Mouse (Mus musculus): ENCODE data around the gene Depdc5. TPM values are rescaled to one million over a fixed set of nuclear protein-coding genes. Genes with fewer than 3 reads are reported as not detected.

The Depdc5 gene
- polyA plus RNA-seq, 1 experiment from 2014 or later = 37.5 TPM

DNA sequence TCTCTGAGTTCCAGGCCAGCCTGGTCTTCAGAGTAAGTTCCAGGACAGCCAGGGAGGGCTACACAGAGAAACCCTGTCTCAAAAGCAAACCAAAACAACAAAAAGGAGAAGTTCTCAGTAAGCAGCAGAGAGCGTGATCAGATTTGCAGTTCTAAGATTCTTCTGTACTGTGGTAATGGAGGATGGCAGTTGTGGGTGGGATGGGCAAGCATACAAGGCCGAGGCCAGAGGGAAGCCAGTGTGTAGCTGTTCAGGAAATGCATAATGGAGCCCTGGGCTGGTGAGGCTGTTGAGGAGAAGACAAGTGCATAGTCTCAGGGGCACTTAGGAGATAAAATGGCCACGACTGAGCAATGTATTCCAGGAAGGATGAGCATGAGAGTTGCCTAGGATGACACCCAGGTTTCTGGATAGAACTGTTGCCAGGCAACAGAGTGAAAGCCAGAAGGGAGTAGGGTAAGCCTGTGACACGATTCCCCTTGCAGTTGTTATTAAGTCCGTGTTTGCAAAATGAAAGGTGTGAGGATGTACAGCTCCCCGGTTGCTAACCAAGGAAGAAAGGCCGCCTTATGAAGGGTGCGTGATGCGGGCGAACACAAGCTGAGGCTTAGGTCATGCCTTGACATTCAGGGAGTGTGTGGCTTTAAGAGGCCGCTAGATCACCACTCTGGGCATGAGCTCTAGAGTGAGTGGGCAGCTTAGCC is 142.1 kb downstream of the Depdc5 start:
- H3K27me3 ChIP-seq = no peaks in the 10 kb centered on the region
- WGBS = 65% methylated on average over 11 of the region's 11 CpGs
- no peak overlapping the region for H3K4me3 ChIP-seq (replicated peaks)
- H3K36me3 ChIP-seq = no peaks in the 10 kb centered on the region
- H3K27ac ChIP-seq = peak overlapping the region; percentile 63
- H3K9ac ChIP-seq (replicated peaks) = no peak overlapping the region
- peak; percentile 67 for ATAC-seq
- H3K4me1 ChIP-seq (replicated peaks) = peaks cover 35% of the 10 kb centered on the region
- H3K4me2 ChIP-seq (replicated peaks) = no peak overlapping the region
- H3K9me3 ChIP-seq = no peaks in the 10 kb centered on the region

DNA sequence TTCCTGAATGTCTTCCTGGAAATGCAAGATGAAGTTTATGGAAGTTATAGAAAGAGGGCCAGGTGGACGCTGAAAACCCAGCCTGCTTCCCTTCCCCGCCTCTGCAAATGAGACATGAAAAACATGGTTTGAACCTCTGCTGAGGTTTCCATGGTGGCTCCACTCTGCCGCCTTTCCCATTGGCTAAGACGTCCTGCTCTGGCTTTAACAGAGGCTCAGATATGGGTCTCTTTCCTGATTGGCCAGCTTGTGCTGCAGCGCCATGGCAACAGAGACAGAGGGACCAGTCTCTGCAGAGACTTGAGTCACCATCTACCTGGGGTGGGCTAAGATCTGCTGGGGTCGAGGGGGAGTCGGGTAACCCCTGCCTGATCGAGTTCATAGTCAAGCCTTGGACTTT is 143.2 kb downstream of the Depdc5 start:
- no peaks in the 10 kb centered on the region for H3K27me3 ChIP-seq
- H3K9me3 ChIP-seq = no peaks in the 10 kb centered on the region
- no peak overlapping the region for H3K9ac ChIP-seq (replicated peaks)
- 25% methylated on average over 8 of the region's 8 CpGs for WGBS
- 0 out of 2 replicates have a peak overlapping the region, but pooled peaks have one; percentile 1 for H3K4me2 ChIP-seq (replicated peaks)
- H3K27ac ChIP-seq = peak overlapping the region; percentile 63
- peak; percentile 57 for ATAC-seq
- peaks cover 46% of the 10 kb centered on the region for H3K4me1 ChIP-seq (replicated peaks)
- H3K4me3 ChIP-seq (replicated peaks) = no peak overlapping the region
- no peaks in the 10 kb centered on the region for H3K36me3 ChIP-seq

GRCm38 (mm10) chr5:33007371-33007770 is 143.9 kb downstream of the Depdc5 start:
- no peaks in the 10 kb centered on the region for H3K27me3 ChIP-seq
- H3K4me2 ChIP-seq (replicated peaks) = no peak overlapping the region
- H3K27ac ChIP-seq = no peak overlapping the region
- no peak overlapping the region for H3K9ac ChIP-seq (replicated peaks)
- peaks cover 50% of the 10 kb centered on the region for H3K4me1 ChIP-seq (replicated peaks)
- no peaks in the 10 kb centered on the region for H3K36me3 ChIP-seq
- no peak overlapping the region for H3K4me3 ChIP-seq (replicated peaks)
- no peaks in the 10 kb centered on the region for H3K9me3 ChIP-seq
- 61% methylated on average over 4 of the region's 4 CpGs for WGBS
- ATAC-seq = no peak

GRCm38 (mm10) chr5:33009301-33009700 is 145.8 kb downstream of the Depdc5 start:
- H3K36me3 ChIP-seq = no peaks in the 10 kb centered on the region
- H3K27ac ChIP-seq = no peak overlapping the region
- no peak overlapping the region for H3K9ac ChIP-seq (replicated peaks)
- no peaks in the 10 kb centered on the region; the same call in 1 of the 2 replicates for H3K27me3 ChIP-seq
- no peak overlapping the region for H3K4me2 ChIP-seq (replicated peaks)
- H3K4me1 ChIP-seq (replicated peaks) = peaks cover 50% of the 10 kb centered on the region
- no peaks in the 10 kb centered on the region for H3K9me3 ChIP-seq
- H3K4me3 ChIP-seq (replicated peaks) = no peak overlapping the region
- ATAC-seq = no peak
- WGBS = 46% methylated on average over 2 of the region's 2 CpGs

GRCm38 (mm10) chr5:33009818-33010812 is 146.6 kb downstream of the Depdc5 start:
- WGBS = 76% methylated on average over 14 of the region's 14 CpGs
- no peaks in the 10 kb centered on the region for H3K36me3 ChIP-seq
- no peak overlapping the region for H3K4me3 ChIP-seq (replicated peaks)
- peak overlapping the region; percentile 46; the same call in 1 of the 2 replicates for H3K9ac ChIP-seq (replicated peaks)
- H3K27me3 ChIP-seq = no peaks in the 10 kb centered on the region; the same call in 1 of the 2 replicates
- no peaks in the 10 kb centered on the region for H3K9me3 ChIP-seq
- peaks cover 47% of the 10 kb centered on the region for H3K4me1 ChIP-seq (replicated peaks)
- ATAC-seq = peak; percentile 7; the same call in 1 of the 2 replicates
- peak overlapping the region; percentile 43 for H3K4me2 ChIP-seq (replicated peaks)
- H3K27ac ChIP-seq = peak overlapping the region; percentile 94

- H3K36me3 ChIP-seq = no peaks in the 10 kb centered on the region
- peak overlapping the region; percentile 94 for H3K27ac ChIP-seq
- H3K4me1 ChIP-seq (replicated peaks) = peaks cover 34% of the 10 kb centered on the region
- no peaks in the 10 kb centered on the region; the same call in 1 of the 2 replicates for H3K27me3 ChIP-seq
- peak overlapping the region; percentile 46; the same call in 1 of the 2 replicates for H3K9ac ChIP-seq (replicated peaks)
- WGBS = 29% methylated on average over 15 of the region's 15 CpGs
- peak overlapping the region; percentile 43 for H3K4me2 ChIP-seq (replicated peaks)
- H3K4me3 ChIP-seq (replicated peaks) = no peak overlapping the region
- H3K9me3 ChIP-seq = no peaks in the 10 kb centered on the region
- peak; percentile 86 for ATAC-seq
These were observed 147.9 kb downstream of the Depdc5 start for GRCm38 (mm10) chr5:33011132-33012106.

DNA sequence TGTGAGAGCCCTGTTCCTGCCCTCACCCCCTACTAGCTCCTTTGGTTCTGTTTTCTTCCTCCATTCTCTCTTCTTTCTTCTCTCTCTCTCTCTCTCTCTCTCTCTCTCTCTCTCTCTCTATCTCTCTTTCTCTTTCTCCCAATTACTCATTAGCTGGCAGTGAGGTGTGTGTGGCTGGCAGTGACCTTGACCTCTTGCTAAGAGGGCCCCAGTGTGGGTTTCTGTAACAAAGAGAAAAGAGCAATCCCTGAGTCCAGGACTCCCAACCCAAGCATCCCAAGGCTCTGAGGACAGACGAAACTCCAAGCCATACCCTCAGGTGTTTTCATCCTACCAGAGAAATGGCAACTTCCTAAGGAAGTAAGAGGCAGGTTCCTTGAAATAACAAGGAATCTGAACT is 150.6 kb downstream of the Depdc5 start:
- H3K36me3 ChIP-seq = no peaks in the 10 kb centered on the region
- H3K27ac ChIP-seq = no peak overlapping the region
- H3K4me1 ChIP-seq (replicated peaks) = peaks cover 33% of the 10 kb centered on the region
- no peaks in the 10 kb centered on the region; the same call in 1 of the 2 replicates for H3K27me3 ChIP-seq
- H3K4me3 ChIP-seq (replicated peaks) = no peak overlapping the region
- H3K4me2 ChIP-seq (replicated peaks) = no peak overlapping the region
- WGBS = 82% methylated on average over 1 of the region's 1 CpGs
- H3K9ac ChIP-seq (replicated peaks) = no peak overlapping the region
- ATAC-seq = no peak
- H3K9me3 ChIP-seq = no peaks in the 10 kb centered on the region

DNA sequence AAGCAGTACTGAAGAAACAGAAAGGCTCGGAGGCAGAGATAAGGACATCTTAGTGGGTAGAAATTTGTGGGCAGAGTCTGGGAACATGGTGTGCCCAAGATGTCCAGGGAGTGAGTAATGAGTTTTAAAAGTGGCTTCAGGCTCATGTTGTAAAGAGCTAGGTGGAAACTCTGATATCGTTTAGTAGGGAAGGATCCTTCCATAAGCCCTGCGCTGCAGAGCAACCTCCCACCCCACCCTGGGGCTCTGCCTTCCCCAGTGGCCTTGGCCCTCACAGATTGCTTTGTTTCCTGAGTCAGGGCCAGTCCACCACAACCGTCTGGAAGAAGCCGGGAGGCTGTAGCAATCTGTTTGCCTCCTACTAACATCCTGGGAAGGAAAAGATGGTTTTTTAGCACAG is 152.1 kb downstream of the Depdc5 start:
- no peak for ATAC-seq
- H3K9me3 ChIP-seq = no peaks in the 10 kb centered on the region
- no peaks in the 10 kb centered on the region; the same call in 1 of the 2 replicates for H3K27me3 ChIP-seq
- H3K9ac ChIP-seq (replicated peaks) = no peak overlapping the region
- no peak overlapping the region for H3K4me3 ChIP-seq (replicated peaks)
- no peak overlapping the region for H3K4me2 ChIP-seq (replicated peaks)
- no peaks in the 10 kb centered on the region for H3K36me3 ChIP-seq
- peaks cover 33% of the 10 kb centered on the region for H3K4me1 ChIP-seq (replicated peaks)
- no peak overlapping the region for H3K27ac ChIP-seq
- 82% methylated on average over 5 of the region's 5 CpGs for WGBS

- Histone ChIP-seq H3K4me1 (replicated peaks) (peaks cover 42% of the 10 kb centered on the region), H3K27me3 (no peaks in the 10 kb centered on the region; the same call in 1 of the 2 replicates), H3K27ac (peak overlapping the region; percentile 100), H3K36me3 (0 out of 2 replicates have a peak, but pooled peaks cover 2% of the 10 kb centered on the region), H3K4me3 (replicated peaks) (peak overlapping the region; percentile 85), H3K9ac (replicated peaks) (peak overlapping the region; percentile 80), H3K4me2 (replicated peaks) (peak overlapping the region; percentile 71), H3K9me3 (no peaks in the 10 kb centered on the region)
- ATAC-seq = peak; percentile 76
- 4% methylated on average over 15 of the region's 15 CpGs for WGBS
These were observed 154.7 kb downstream of the Depdc5 start for GRCm38 (mm10) chr5:33018189-33018560.

DNA sequence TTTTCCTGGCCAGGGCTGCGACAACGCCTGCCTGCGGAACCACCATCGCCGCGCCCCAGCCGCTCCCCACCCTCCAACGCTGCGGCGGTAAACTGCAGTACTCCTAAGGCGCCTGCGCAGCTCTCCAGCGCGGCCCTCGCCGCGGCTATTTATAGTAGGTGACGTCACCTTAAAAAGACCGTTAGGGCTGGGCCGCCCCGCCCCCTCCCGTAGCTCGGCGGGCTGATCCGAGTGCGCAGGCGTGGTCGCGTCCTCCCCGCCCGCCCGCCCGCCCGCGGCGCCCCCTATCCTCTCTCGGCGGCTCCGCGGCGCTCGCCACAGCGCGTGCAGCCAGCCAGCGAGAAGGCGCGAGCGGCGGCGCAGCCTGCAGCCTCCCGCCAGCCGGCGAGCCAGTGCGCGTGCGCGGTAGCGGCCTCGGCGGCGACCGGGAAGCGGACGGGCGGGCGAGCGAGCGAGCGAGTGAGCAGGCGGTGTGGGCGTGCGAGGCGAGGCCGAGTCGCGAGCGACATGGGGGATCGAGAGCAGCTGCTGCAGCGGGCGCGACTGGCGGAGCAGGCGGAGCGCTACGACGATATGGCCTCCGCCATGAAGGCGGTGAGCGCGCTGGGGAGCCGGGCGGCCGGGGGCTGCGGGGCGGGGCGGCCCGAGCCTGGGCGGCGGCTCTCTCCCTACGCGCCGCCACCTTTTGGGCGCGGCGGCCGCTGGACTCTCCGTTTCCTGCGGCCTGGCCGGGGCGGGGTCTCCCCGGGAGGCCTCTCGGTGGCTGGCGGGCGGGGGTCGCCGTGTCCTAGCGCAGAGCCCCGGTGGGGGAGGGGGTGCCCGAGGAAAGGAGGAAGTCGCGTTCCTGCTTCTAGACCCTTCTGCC is 155.3 kb downstream of the Depdc5 start, which contains the start of gene Ywhah:
Ywhah (plus strand) TSS at position 256 of the 865 bp plus-strand sequence.
- 1% methylated on average over 120 of the region's 121 CpGs for WGBS
- peak; percentile 97 for ATAC-seq

More for the DNA sequence above, 155.3 kb downstream of the Depdc5 start, which contains the start of gene Ywhah:
- H3K9ac ChIP-seq (replicated peaks) = peak within 1 kb of the TSS; percentile 95
- H3K36me3 ChIP-seq = peaks cover 8% of the 10 kb centered on the region; the same call in 1 of the 2 replicates
- H3K27me3 ChIP-seq = no peaks in the 10 kb centered on the region
- peak within 1 kb of the TSS; percentile 85 for H3K4me3 ChIP-seq (replicated peaks)
- peak within 1 kb of the TSS; percentile 100 for H3K27ac ChIP-seq
- peaks cover 48% of the 10 kb centered on the region for H3K4me1 ChIP-seq (replicated peaks)
- peak within 1 kb of the TSS; percentile 87 for H3K4me2 ChIP-seq (replicated peaks)
- no peaks in the 10 kb centered on the region for H3K9me3 ChIP-seq

Measured in midbrain, embryonic 13.5 days (tissue).